Mouse (Mus musculus) lung, adult 2 months (tissue): ENCODE measurements around the gene Cxcl1.

Experiments
- CTCF ChIP-seq: fragments of 200-500 bp; IDR thresholded peaks from 2 replicates; pipeline ENCODE4 v1.5.1; 2011; ENCODE audit warnings: mild to moderate bottlenecking, low read length, control low read depth; ENCODE audit not compliant: insufficient read depth
- POLR2A ChIP-seq: fragments of 200-500 bp; IDR thresholded peaks from 2 replicates; pipeline ENCODE4 v1.6.1; 2011; ENCODE audit warnings: low read depth, mild to moderate bottlenecking, control low read depth, low read length, borderline replicate concordance; ENCODE audit errors: extremely low read depth

DNA sequence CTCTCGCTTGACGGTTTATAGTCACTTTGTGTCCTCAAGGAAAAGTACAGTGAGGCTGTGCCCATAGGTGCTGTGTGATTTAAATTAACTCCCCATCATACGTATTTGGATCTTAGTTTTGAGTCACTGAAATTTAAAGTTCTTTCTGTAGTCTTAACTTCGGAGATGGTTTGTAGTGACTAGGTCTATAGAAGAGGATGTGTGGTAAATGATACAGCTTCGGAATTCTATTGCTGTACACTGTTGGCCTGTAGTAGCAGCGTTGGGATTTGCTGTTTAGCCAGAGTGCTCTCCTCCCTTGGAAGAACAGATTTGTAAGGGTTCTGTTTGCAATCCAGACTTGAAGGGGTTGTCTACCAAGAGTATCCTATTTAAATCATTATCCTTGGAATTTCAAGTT, 40.9 kb downstream of the Cxcl1 start:
- TF ChIP-seq CTCF (no peak), POLR2A (no peak)
